Mouse (Mus musculus) myocyte (in vitro differentiated cells): ENCODE measurements at regions not wholly inside any gene's neighbourhood (a gene's known extent, or its start where the extent isn't known, plus 50 kb on each side); places are given as distances from the start of the nearest gene placed in this dataset.

Experiments
- CEBPB ChIP-seq: IDR thresholded peaks from 2 replicates; pipeline ENCODE4 v1.6.1; 2011; ENCODE audit warnings: mild to moderate bottlenecking, moderate library complexity; ENCODE audit not compliant: poor library complexity, insufficient read depth, severe bottlenecking
- E2F4 ChIP-seq: IDR thresholded peaks from one replicate; pipeline ENCODE4 v1.6.1; 2011; ENCODE audit warnings: mild to moderate bottlenecking, control low read depth, moderate library complexity; ENCODE audit not compliant: insufficient read depth
- MAX ChIP-seq: IDR thresholded peaks from one replicate; pipeline ENCODE4 v1.6.1; 2011; ENCODE audit warnings: low read depth, mild to moderate bottlenecking, control low read depth
- MYOG ChIP-seq, 3 experiments: IDR thresholded peaks; one replicate each; pipeline ENCODE4 v1.6.1; 2011; ENCODE audit warnings: control low read depth in 2 of 3, low read depth in 2 of 3, mild to moderate bottlenecking in 2 of 3; ENCODE audit not compliant: insufficient read length in 2 of 3, control insufficient read depth in 1 of 3, insufficient read depth in 1 of 3
- POLR2A ChIP-seq: IDR thresholded peaks from one replicate; pipeline ENCODE4 v1.6.1; 2011; ENCODE audit warnings: low read depth, mild to moderate bottlenecking, control low read depth, moderate library complexity; ENCODE audit not compliant: insufficient read length
- POLR2AphosphoS2 ChIP-seq: IDR thresholded peaks from one replicate; pipeline ENCODE4 v1.6.1; 2011; ENCODE audit warnings: low read depth, control low read depth; ENCODE audit not compliant: insufficient read length
- USF1 ChIP-seq: IDR thresholded peaks from one replicate; pipeline ENCODE4 v1.6.1; 2011; ENCODE audit warnings: low read depth, mild to moderate bottlenecking, control low read depth, moderate library complexity

DNA sequence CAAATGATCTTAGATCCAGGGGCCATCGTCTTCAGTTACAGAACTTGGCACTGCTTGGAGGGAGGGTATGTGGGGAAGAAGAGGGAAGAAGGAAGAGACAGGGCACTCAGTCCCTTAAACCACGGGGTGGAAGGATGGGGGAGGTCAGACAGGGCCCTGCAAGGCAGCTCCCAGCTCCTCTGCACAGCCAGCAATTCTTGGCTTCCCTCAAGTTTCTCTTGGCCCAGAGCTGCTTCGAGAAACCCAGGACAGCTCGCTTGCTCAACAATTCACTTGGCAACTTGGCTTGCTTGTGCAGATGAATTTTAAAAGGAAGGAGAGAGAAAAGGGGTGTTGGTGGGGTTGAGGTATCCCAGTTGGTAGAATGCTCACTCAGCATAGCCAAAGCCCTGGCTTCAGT is 141.1 kb downstream of the 2410131K14Rik start:
- TF ChIP-seq E2F4 (no peak), POLR2A (no peak), MYOG (IDR thresholded peaks at IDR 0.05; ENCODE audit: control insufficient read depth in 1 of 3, insufficient read depth in 1 of 3, insufficient read length in 2 of 3, low read depth in 2 of 3) (no peak), POLR2AphosphoS2 (no peak), CEBPB (no peak), MAX (no peak), USF1 (no peak)
